Mouse (Mus musculus) lung, adult 2 months (tissue): ENCODE results near the gene Slc25a18.

Experiments used
- CTCF ChIP-seq: fragments of 200-500 bp; IDR thresholded peaks from 2 replicates; pipeline ENCODE4 v1.5.1; 2011; ENCODE audit warnings: mild to moderate bottlenecking, low read length, control low read depth; ENCODE audit not compliant: insufficient read depth
- POLR2A ChIP-seq: fragments of 200-500 bp; IDR thresholded peaks from 2 replicates; pipeline ENCODE4 v1.6.1; 2011; ENCODE audit warnings: low read depth, mild to moderate bottlenecking, control low read depth, low read length, borderline replicate concordance; ENCODE audit errors: extremely low read depth

GRCm38 (mm10) chr6:120790153-120790552 lies 16.8 kb downstream of the Slc25a18 start:
- TF ChIP-seq CTCF, result no peak
- TF ChIP-seq POLR2A, result no peak
